Mouse (Mus musculus) C2C12 (cell line): Measurements from ENCODE around the gene Doc2b. TPM values are rescaled to one million over a fixed set of nuclear protein-coding genes. Genes with fewer than 3 reads are reported as not detected.
A peak's percentile ranks its signal among the peaks of the same experiment; 100 is the strongest.

Experiments used
- H3K27me3 ChIP-seq: one replicate; pipeline ENCODE4 v1.6.1; 2011; ENCODE audit not compliant: control insufficient read depth, insufficient read depth, insufficient read length
- H3K36me3 ChIP-seq: one replicate; pipeline ENCODE4 v1.6.1; 2011; ENCODE audit not compliant: control insufficient read depth, insufficient read depth
- H3K4me3 ChIP-seq: one replicate; pipeline ENCODE4 v1.5.1; 2011; ENCODE audit warnings: mild to moderate bottlenecking, control low read depth; ENCODE audit not compliant: poor library complexity, insufficient read depth, severe bottlenecking
- H3K79me2 ChIP-seq: one replicate; pipeline ENCODE4 v1.6.1; 2011; ENCODE audit not compliant: control insufficient read depth, insufficient read depth
- H3K79me3 ChIP-seq: one replicate; pipeline ENCODE4 v1.6.1; 2011; ENCODE audit warnings: low read depth, control low read depth
- H3ac ChIP-seq: one replicate; pipeline ENCODE3; 2011; ENCODE audit warnings: low read depth; ENCODE audit not compliant: control insufficient read depth, insufficient read length
- CEBPB ChIP-seq: IDR thresholded peaks from one replicate; pipeline ENCODE4 v1.6.1; 2011; ENCODE audit warnings: low read depth, mild to moderate bottlenecking, control low read depth, moderate library complexity
- CTCF ChIP-seq: IDR thresholded peaks from one replicate; pipeline ENCODE4 v1.5.1; 2011; ENCODE audit not compliant: control insufficient read depth, insufficient read depth, insufficient read length
- FOSL1 ChIP-seq: IDR thresholded peaks from one replicate; pipeline ENCODE4 v1.8.0; 2011; ENCODE audit warnings: mild to moderate bottlenecking, low read length; ENCODE audit not compliant: poor library complexity, insufficient read depth, severe bottlenecking
- MAX ChIP-seq: IDR thresholded peaks from one replicate; pipeline ENCODE4 v1.6.1; 2011; ENCODE audit warnings: mild to moderate bottlenecking, control low read depth
- MYOD1 ChIP-seq: IDR thresholded peaks from one replicate; pipeline ENCODE4 v1.6.1; 2011; ENCODE audit warnings: low read depth; ENCODE audit not compliant: control insufficient read depth, insufficient read length
- MYOG ChIP-seq: IDR thresholded peaks from one replicate; pipeline ENCODE4 v1.6.1; 2011; ENCODE audit not compliant: control insufficient read depth, insufficient read length; ENCODE audit errors: extremely low read depth
- USF1 ChIP-seq: IDR thresholded peaks from one replicate; pipeline ENCODE4 v1.6.1; 2011; ENCODE audit warnings: low read depth, mild to moderate bottlenecking, control low read depth, moderate library complexity
- polyA plus RNA-seq: library from polyadenylated mRNA; unstranded; fragments of >200 nt; fragmentation: generic; extraction: Trizol; gene quantifications from one replicate; pipeline ENCODE4 v1.2.1, GENCODE M21; 2012; ENCODE audit warnings: missing spikeins

The Doc2b gene
- polyA plus RNA-seq, 1 experiment, result 0.04 TPM

DNA sequence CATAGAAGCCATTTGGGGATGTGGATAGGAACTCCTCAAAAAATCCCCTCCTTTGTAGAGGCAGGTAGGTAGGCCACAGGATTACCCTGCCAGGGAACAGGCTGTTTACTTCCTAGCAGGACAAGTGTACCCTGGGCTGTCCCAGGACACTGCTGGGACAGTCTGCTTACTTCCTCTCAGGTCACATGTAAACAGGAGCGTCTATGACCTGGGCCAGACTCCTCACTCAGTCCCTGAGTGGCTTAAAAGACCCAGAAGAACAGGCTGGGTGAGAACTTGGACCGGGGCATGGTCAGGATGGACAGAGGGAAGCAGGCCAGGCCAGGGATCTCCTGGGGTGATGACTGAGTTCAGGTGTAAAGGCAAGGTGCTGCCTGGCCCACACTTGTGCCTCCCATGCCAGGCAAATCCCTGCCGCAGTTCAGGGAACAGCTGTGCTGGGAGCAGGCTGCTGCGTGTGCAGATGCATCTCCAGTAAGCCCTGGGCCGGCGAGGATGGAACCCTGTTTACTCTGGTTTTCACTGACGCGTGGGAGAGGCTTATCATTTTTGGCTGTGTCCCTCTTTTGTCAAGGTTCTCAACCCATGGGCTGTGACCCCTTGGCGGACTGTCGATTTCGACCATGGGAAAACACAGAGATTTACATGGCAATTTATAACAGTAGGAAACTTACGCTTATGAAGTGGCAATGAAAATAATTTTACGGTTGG is 842 bp upstream of the Doc2b start:
- Histone ChIP-seq H3K36me3 (no peaks in the 10 kb centered on the region), H3K27me3 (peaks cover 39% of the 10 kb centered on the region), H3K79me3 (no peaks in the 10 kb centered on the region), H3K4me3 (no peak overlapping the region), H3K79me2 (no peaks in the 10 kb centered on the region), H3ac (no peak overlapping the region)
- TF ChIP-seq MAX (no peak), USF1 (no peak)

DNA sequence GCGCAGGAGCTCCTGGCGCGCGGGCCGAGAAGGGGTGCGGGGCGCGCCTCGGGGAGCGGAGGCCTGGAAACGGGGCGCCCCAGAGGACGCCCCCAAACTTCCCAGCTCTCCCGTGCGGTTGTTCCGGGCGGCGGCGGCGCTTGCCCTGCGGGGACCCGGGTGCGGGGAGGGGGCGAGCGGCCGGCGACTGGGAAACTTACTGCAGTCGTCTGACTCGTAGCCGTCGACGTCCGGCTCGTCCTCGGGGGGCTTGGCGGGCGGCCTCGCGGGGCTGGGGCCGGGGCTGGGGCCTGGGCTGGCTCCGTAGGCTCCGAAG is 570 bp downstream of the Doc2b start:
- H3K27me3 ChIP-seq, result peaks cover 45% of the 10 kb centered on the region

DNA sequence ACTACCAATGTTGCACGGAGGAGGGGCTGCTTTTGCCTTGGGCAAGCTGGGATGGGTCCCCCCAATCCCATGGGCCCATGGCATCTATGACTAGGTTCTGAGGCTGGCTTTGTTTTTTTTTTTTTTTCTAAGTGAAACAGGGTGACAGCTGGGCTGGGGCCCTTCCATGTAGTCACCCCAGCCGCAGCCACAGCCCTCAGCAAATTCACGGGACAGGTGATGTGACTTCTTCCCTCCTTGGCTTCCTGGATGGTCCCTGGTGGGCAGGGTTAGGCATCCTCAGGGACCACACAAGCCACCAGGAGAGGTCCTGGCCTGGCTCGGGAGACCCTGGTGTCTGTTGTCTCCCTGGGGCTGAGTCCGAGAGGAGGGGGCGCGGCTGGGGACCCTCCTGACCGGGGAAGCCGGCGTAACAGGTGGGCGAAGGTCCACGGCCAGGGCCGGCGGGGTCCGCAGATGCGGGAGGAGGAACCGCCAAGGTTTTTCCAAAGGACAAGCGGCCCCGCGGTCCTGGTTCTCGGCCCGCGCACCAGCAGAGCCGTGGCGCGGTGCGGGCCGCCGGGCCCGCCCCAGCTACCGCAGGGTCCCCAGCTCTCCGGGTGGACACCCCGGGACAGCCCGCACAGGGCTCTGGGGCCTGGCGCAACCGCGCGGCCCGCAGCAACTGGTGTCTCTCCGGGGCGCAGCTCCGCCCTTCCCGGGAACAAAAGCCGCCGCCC is 1.1 kb downstream of the Doc2b start:
- Histone ChIP-seq H3K27me3 (peaks cover 50% of the 10 kb centered on the region), H3K79me2 (no peaks in the 10 kb centered on the region), H3ac (no peak overlapping the region), H3K79me3 (no peaks in the 10 kb centered on the region), H3K36me3 (no peaks in the 10 kb centered on the region), H3K4me3 (no peak overlapping the region)
- TF ChIP-seq USF1 (no peak), FOSL1 (no peak)

More for the DNA sequence above, 570 bp downstream of the Doc2b start:
- H3K4me3 ChIP-seq, result no peak overlapping the region
- no peaks in the 10 kb centered on the region for H3K79me3 ChIP-seq
- no peak for TF ChIP-seq MAX
- no peak for TF ChIP-seq FOSL1
- TF ChIP-seq USF1, result no peak
- no peak for TF ChIP-seq CEBPB
- TF ChIP-seq CTCF, result no peak
- no peak overlapping the region for H3ac ChIP-seq
- no peaks in the 10 kb centered on the region for H3K36me3 ChIP-seq
- H3K79me2 ChIP-seq, result no peaks in the 10 kb centered on the region

DNA sequence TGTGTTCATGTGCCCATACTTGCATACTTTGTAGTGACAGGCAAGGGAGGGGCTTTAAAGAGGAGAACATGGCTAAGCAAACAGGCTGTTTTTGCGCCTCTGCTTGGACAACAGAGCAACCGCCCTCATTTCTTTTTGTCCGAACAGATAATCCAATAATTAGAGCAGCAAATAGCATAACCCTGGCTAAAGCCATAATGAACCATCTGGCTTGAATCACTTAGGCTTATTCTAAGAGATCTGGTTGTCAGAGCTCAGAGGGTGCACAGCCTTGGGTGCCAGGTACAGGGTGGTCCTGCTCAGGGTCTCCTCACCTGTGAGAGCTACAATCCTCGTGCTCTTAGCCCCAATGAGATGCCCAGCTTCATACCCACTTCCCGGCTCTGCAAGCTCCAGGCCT is 2.5 kb downstream of the Doc2b start:
- H3K4me3 ChIP-seq, result no peak overlapping the region

DNA sequence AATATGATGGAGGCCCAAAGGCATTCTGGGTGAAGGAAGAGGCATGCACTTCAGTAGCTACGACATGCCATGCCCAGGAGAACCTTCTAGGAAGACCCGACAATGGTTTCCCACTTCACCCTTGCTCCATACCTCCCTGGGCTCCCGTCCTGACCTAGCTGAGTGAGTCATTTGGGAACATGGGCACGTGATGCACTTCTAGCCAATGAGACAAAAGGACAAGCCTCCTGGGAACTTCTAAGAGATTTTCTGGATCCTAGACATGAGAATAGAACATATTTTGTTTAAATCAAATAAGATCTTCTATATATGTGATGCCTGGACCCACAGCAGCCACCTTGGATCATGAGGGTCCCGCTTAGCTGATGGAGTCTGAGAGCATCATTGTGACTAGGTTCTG is 3.3 kb downstream of the Doc2b start:
- TF ChIP-seq USF1 (peak; percentile 96), CEBPB (no peak)
- H3ac ChIP-seq, result no peak overlapping the region
- H3K36me3 ChIP-seq, result no peaks in the 10 kb centered on the region
- no peak overlapping the region for H3K4me3 ChIP-seq
- H3K79me3 ChIP-seq, result no peaks in the 10 kb centered on the region
- H3K79me2 ChIP-seq, result no peaks in the 10 kb centered on the region
- peaks cover 65% of the 10 kb centered on the region for H3K27me3 ChIP-seq

More for the DNA sequence above, 2.5 kb downstream of the Doc2b start:
- Histone ChIP-seq H3K36me3 (no peaks in the 10 kb centered on the region), H3K27me3 (peaks cover 64% of the 10 kb centered on the region), H3K79me3 (no peaks in the 10 kb centered on the region), H3ac (no peak overlapping the region), H3K79me2 (no peaks in the 10 kb centered on the region)
- TF ChIP-seq MYOD1 (no peak), FOSL1 (no peak), USF1 (no peak), MAX (no peak), CTCF (no peak), MYOG (no peak), CEBPB (no peak)

DNA sequence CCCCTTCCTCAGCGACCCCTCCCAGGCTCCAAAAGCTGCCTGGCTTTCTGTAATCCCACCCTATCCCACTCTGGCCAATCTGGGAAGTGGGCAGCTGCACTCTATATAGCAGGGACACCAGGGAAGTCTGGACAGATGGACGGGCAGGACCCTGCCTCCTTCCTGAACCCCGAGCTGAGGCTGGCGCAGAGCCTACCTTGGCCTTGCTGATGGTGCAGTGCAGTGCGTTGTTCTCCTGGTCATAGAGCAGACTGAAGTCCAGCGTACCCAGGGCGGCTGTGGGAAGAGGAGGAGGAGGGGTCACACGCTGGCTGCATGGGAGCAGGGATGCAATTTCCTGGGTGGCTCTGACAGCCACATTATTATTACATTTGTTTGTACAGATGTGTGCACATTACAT is 10.0 kb downstream of the Doc2b start:
- no peaks in the 10 kb centered on the region for H3K79me3 ChIP-seq
- no peak overlapping the region for H3K4me3 ChIP-seq
- no peak overlapping the region for H3ac ChIP-seq
- peaks cover 25% of the 10 kb centered on the region for H3K27me3 ChIP-seq
- H3K36me3 ChIP-seq, result no peaks in the 10 kb centered on the region
- TF ChIP-seq CTCF (no peak), USF1 (no peak)
- no peaks in the 10 kb centered on the region for H3K79me2 ChIP-seq
